In the genomic region with DNA sequence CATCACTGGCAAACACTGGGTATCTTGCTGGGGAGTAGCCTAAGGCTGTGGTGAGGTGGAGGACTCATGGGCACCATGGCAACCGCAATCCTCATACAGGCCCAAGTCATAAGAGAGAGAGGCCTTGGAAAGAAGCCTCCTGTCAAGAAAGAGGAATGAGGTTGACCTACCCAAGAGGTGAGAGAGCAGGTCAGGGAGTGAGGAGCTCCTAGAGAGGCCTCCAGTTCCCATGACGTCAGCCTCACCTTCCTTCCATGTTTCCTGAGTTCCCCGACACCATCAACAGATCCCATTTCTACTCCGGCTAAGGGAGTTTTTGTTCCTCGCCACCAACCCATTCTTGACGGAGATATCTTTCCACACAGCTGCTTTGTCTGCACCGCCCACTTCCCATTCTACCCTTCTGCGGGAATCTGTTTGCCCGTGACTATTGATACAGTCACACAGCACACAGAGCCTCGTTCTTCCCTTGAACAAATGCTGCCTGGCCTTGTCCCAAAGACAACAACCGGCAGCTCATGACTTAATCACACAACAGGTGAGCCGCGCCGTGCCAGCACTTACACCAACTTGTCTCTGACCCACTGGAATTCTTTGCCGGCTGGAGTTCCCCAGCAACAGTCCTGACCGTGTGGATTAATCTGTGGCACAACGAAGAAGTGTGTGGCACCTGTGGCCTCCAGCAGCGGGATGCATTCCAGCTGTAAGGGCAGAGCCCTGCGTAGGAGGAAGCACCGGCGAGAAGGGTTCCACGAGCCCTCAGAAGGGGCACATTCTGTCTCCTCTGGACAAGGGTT, we compare ENCODE assay signal across 9 mouse cellular contexts.
A peak's percentile ranks its signal among the peaks of the same experiment; 100 is the strongest.
DNase-seq lines count a peak whose midpoint lies in the region; ATAC-seq lines count a peak whose summit lies in the region.
"Had no signal": no experiment of that assay in that cellular context is flagged by ENCODE, and none has a peak within 500 bp of the region (broad histone marks: within the 10 kb centered on the region; RNA-seq: fewer than 3 reads in every experiment).

No protein-coding gene starts in this region.

- ATAC-seq in heart, embryonic 12.5 days (ENCODE audit: insufficient number of reproducible peaks, low FRiP score): peak; percentile 69
- peak; percentile 81 for ATAC-seq in lung, embryonic 16.5 days (ENCODE audit: low read depth)
- ATAC-seq: inflammation-experienced regulatory T-cells, adult 6 months had no signal

- no peaks in the 10 kb centered on the region for H3K27me3 ChIP-seq in heart, embryonic 12.5 days (replicated peaks)
- no peaks in the 10 kb centered on the region for H3K27me3 ChIP-seq in lung, embryonic 16.5 days (ENCODE audit: control insufficient read depth, insufficient read depth, low read depth, low read length)

- intact Hi-C loops in heart, postnatal 36 days (cut with DNase I): no loop called here

- WGBS in heart, embryonic 12.5 days: 55% methylated on average over 22 of the region's 22 CpGs
- WGBS in lung, embryonic 16.5 days: 40% methylated on average over 22 of the region's 22 CpGs

- H3K9me3 ChIP-seq in heart, embryonic 12.5 days (replicated peaks): no peaks in the 10 kb centered on the region
- no peaks in the 10 kb centered on the region for H3K9me3 ChIP-seq in lung, embryonic 16.5 days (ENCODE audit: control insufficient read depth, low read length)

- no peaks in the 10 kb centered on the region for H3K36me3 ChIP-seq in heart, embryonic 12.5 days
- H3K36me3 ChIP-seq in lung, embryonic 16.5 days (ENCODE audit: control insufficient read depth, insufficient read depth, low read length): no peaks in the 10 kb centered on the region

- H3K4me3 ChIP-seq in heart, embryonic 12.5 days: no peak overlapping the region
- no peak overlapping the region for H3K4me3 ChIP-seq in lung, embryonic 16.5 days (ENCODE audit: low read length)

- no peak for DNase-seq in heart, postnatal 36 days
- DNase-seq in R1 (ENCODE audit: low read depth, low spot score): peak; percentile 21
- DNase-seq in kidney, postnatal 10 days: peak; percentile 46
- no peak for DNase-seq in frontal cortex, postnatal 14 days (ENCODE audit: low spot score in 2 of 2)
- no peak for DNase-seq in spleen, adult 12 weeks (ENCODE audit: low spot score)
- DNase-seq in left cerebral cortex, adult 18-20 months (ENCODE audit: low spot score in 2 of 2): no peak

- H3K9ac ChIP-seq in heart, embryonic 12.5 days: no peak overlapping the region; the same call in 1 of the 2 replicates
- H3K9ac ChIP-seq in lung, embryonic 16.5 days (ENCODE audit: low read length): no peak overlapping the region

- H3K27ac ChIP-seq in heart, embryonic 12.5 days (ENCODE audit: poor library complexity, severe bottlenecking): peak overlapping the region; percentile 71
- peak overlapping the region; percentile 84 for H3K27ac ChIP-seq in lung, embryonic 16.5 days (ENCODE audit: low read length)

- H3K4me2 ChIP-seq in heart, embryonic 12.5 days: peak overlapping the region; percentile 5; the same call in 1 of the 2 replicates
- peak overlapping the region; percentile 9 for H3K4me2 ChIP-seq in lung, embryonic 16.5 days (ENCODE audit: low read depth, low read length)

- H3K4me1 ChIP-seq in heart, embryonic 12.5 days (replicated peaks): peaks cover 19% of the 10 kb centered on the region
- peaks cover 7% of the 10 kb centered on the region; the same call in 1 of the 2 replicates for H3K4me1 ChIP-seq in lung, embryonic 16.5 days (replicated peaks; ENCODE audit: control insufficient read depth, insufficient read depth, low read length)

Comparison
In these comparisons a context has a peak if more than half of its experiments do, and no peak if none do; other contexts are left out.
1. DNase-seq: peak in R1 (single experiment) and kidney, postnatal 10 days (single experiment); none in heart, postnatal 36 days (0 of 2), frontal cortex, postnatal 14 days (0 of 2), spleen, adult 12 weeks (single experiment) and left cerebral cortex, adult 18-20 months (0 of 2).